Mouse (Mus musculus): ENCODE measurements at regions not wholly inside any gene's neighbourhood (a gene's known extent, or its start where the extent isn't known, plus 50 kb on each side); places are given as distances from the start of the nearest gene placed in this dataset.

GRCm38 (mm10) chr19:21948030-21948429, 169.9 kb downstream of the Cemip2 start:
- DNase-seq (ENCODE audit: low spot score) (no peak), ATAC-seq (ENCODE audit: insufficient read depth, low read depth) (no peak)
- TF ChIP-seq CTCF (IDR thresholded peaks at IDR 0.05; ENCODE audit: low read depth), result no peak
- no peak for TF ChIP-seq EP300 (IDR thresholded peaks at IDR 0.05; ENCODE audit: low read depth)
- Histone ChIP-seq H3K4me2 (ENCODE audit: low read depth, low read length) (no peak overlapping the region), H3K36me3 (replicated peaks; ENCODE audit: control insufficient read depth, insufficient read depth, low read length) (no peaks in the 10 kb centered on the region), H3K4me1 (ENCODE audit: control insufficient read depth, insufficient read depth) (no peaks in the 10 kb centered on the region), H3K9ac (replicated peaks; ENCODE audit: low read depth, low read length) (no peak overlapping the region), H3K9me3 (replicated peaks; ENCODE audit: control insufficient read depth, low read length) (no peaks in the 10 kb centered on the region), H3K27me3 (ENCODE audit: control insufficient read depth, insufficient read depth, low read length) (no peaks in the 10 kb centered on the region), H3K4me3 (ENCODE audit: low read depth, low read length) (no peak overlapping the region), H3K27ac (ENCODE audit: low read depth) (no peak overlapping the region)
- WGBS, result 88% methylated on average over 2 of the region's 2 CpGs

- no peak overlapping the region for H3K4me3 ChIP-seq (ENCODE audit: low read depth, low read length)
- WGBS, result 92% methylated on average over 2 of the region's 2 CpGs
- ATAC-seq (ENCODE audit: insufficient read depth, low read depth), result no peak
Observed at GRCm38 (mm10) chr19:21962635-21963034, 176.2 kb upstream of the Trpm3 start.

GRCm38 (mm10) chr19:21989857-21990256, 149.0 kb upstream of the Trpm3 start:
- Histone ChIP-seq H3K27me3 (ENCODE audit: control insufficient read depth, insufficient read depth, low read length) (no peaks in the 10 kb centered on the region), H3K36me3 (replicated peaks; ENCODE audit: control insufficient read depth, insufficient read depth, low read length) (no peaks in the 10 kb centered on the region), H3K9ac (replicated peaks; ENCODE audit: low read depth, low read length) (no peak overlapping the region), H3K4me2 (ENCODE audit: low read depth, low read length) (no peak overlapping the region), H3K4me1 (ENCODE audit: control insufficient read depth, insufficient read depth) (no peaks in the 10 kb centered on the region), H3K9me3 (replicated peaks; ENCODE audit: control insufficient read depth, low read length) (no peaks in the 10 kb centered on the region), H3K27ac (ENCODE audit: low read depth) (no peak overlapping the region), H3K4me3 (ENCODE audit: low read depth, low read length) (no peak overlapping the region)
- WGBS, result 80% methylated on average over 4 of the region's 4 CpGs
- no peak for ATAC-seq (ENCODE audit: insufficient read depth, low read depth)
- DNase-seq (ENCODE audit: low spot score), result no peak
- TF ChIP-seq CTCF (IDR thresholded peaks at IDR 0.05; ENCODE audit: low read depth), result no peak
- TF ChIP-seq EP300 (IDR thresholded peaks at IDR 0.05; ENCODE audit: low read depth), result no peak

More at GRCm38 (mm10) chr19:21962635-21963034, 176.2 kb upstream of the Trpm3 start:
- Histone ChIP-seq H3K9me3 (replicated peaks; ENCODE audit: control insufficient read depth, low read length) (no peaks in the 10 kb centered on the region), H3K4me2 (ENCODE audit: low read depth, low read length) (no peak overlapping the region), H3K27ac (ENCODE audit: low read depth) (no peak overlapping the region), H3K9ac (replicated peaks; ENCODE audit: low read depth, low read length) (no peak overlapping the region), H3K27me3 (ENCODE audit: control insufficient read depth, insufficient read depth, low read length) (no peaks in the 10 kb centered on the region), H3K36me3 (replicated peaks; ENCODE audit: control insufficient read depth, insufficient read depth, low read length) (no peaks in the 10 kb centered on the region), H3K4me1 (ENCODE audit: control insufficient read depth, insufficient read depth) (no peaks in the 10 kb centered on the region)
- TF ChIP-seq CTCF (IDR thresholded peaks at IDR 0.05; ENCODE audit: low read depth) (no peak), EP300 (IDR thresholded peaks at IDR 0.05; ENCODE audit: low read depth) (no peak)
- no peak for DNase-seq (ENCODE audit: low spot score)

GRCm38 (mm10) chr19:21990970-21991369, 147.9 kb upstream of the Trpm3 start:
- H3K4me2 ChIP-seq (ENCODE audit: low read depth, low read length), result no peak overlapping the region
- no peak overlapping the region for H3K4me3 ChIP-seq (ENCODE audit: low read depth, low read length)
- 77% methylated on average over 4 of the region's 4 CpGs for WGBS
- no peaks in the 10 kb centered on the region for H3K9me3 ChIP-seq (replicated peaks; ENCODE audit: control insufficient read depth, low read length)
- no peak overlapping the region for H3K9ac ChIP-seq (replicated peaks; ENCODE audit: low read depth, low read length)
- DNase-seq (ENCODE audit: low spot score), result peak; percentile 26
- no peak overlapping the region for H3K27ac ChIP-seq (ENCODE audit: low read depth)
- TF ChIP-seq EP300 (IDR thresholded peaks at IDR 0.05; ENCODE audit: low read depth) (no peak), CTCF (IDR thresholded peaks at IDR 0.05; ENCODE audit: low read depth) (no peak)
- H3K4me1 ChIP-seq (ENCODE audit: control insufficient read depth, insufficient read depth), result no peaks in the 10 kb centered on the region
- no peaks in the 10 kb centered on the region for H3K27me3 ChIP-seq (ENCODE audit: control insufficient read depth, insufficient read depth, low read length)
- no peaks in the 10 kb centered on the region for H3K36me3 ChIP-seq (replicated peaks; ENCODE audit: control insufficient read depth, insufficient read depth, low read length)
- ATAC-seq (ENCODE audit: insufficient read depth, low read depth), result no peak

- H3K4me1 ChIP-seq (ENCODE audit: control insufficient read depth, insufficient read depth), result no peaks in the 10 kb centered on the region
- DNase-seq (ENCODE audit: low spot score), result no peak
- no peaks in the 10 kb centered on the region for H3K27me3 ChIP-seq (ENCODE audit: control insufficient read depth, insufficient read depth, low read length)
Observed at GRCm38 (mm10) chr19:21991413-21991812, 147.4 kb upstream of the Trpm3 start.

GRCm38 (mm10) chr19:21999621-22000020, 139.2 kb upstream of the Trpm3 start:
- DNase-seq (ENCODE audit: low spot score), result no peak
- Histone ChIP-seq H3K4me3 (ENCODE audit: low read depth, low read length) (no peak overlapping the region), H3K27me3 (ENCODE audit: control insufficient read depth, insufficient read depth, low read length) (no peaks in the 10 kb centered on the region), H3K27ac (ENCODE audit: low read depth) (no peak overlapping the region), H3K36me3 (replicated peaks; ENCODE audit: control insufficient read depth, insufficient read depth, low read length) (no peaks in the 10 kb centered on the region), H3K4me1 (ENCODE audit: control insufficient read depth, insufficient read depth) (no peaks in the 10 kb centered on the region), H3K9me3 (replicated peaks; ENCODE audit: control insufficient read depth, low read length) (no peaks in the 10 kb centered on the region), H3K4me2 (ENCODE audit: low read depth, low read length) (no peak overlapping the region), H3K9ac (replicated peaks; ENCODE audit: low read depth, low read length) (no peak overlapping the region)
- WGBS, result 86% methylated on average over 5 of the region's 5 CpGs
- no peak for TF ChIP-seq EP300 (IDR thresholded peaks at IDR 0.05; ENCODE audit: low read depth)
- ATAC-seq (ENCODE audit: insufficient read depth, low read depth), result no peak

More at GRCm38 (mm10) chr19:21991413-21991812, 147.4 kb upstream of the Trpm3 start:
- TF ChIP-seq EP300 (IDR thresholded peaks at IDR 0.05; ENCODE audit: low read depth) (no peak), CTCF (IDR thresholded peaks at IDR 0.05; ENCODE audit: low read depth) (no peak)
- Histone ChIP-seq H3K4me2 (ENCODE audit: low read depth, low read length) (no peak overlapping the region), H3K27ac (ENCODE audit: low read depth) (no peak overlapping the region), H3K4me3 (ENCODE audit: low read depth, low read length) (no peak overlapping the region), H3K9me3 (replicated peaks; ENCODE audit: control insufficient read depth, low read length) (no peaks in the 10 kb centered on the region), H3K9ac (replicated peaks; ENCODE audit: low read depth, low read length) (no peak overlapping the region), H3K36me3 (replicated peaks; ENCODE audit: control insufficient read depth, insufficient read depth, low read length) (no peaks in the 10 kb centered on the region)
- ATAC-seq (ENCODE audit: insufficient read depth, low read depth), result no peak

All from heart, postnatal 0 days (tissue).